Comparison of ENCODE assay signal across 10 mouse cellular contexts in genomic region chr17:23969231-23969630, GRCm38 (mm10). TPM values are rescaled to one million over a fixed set of nuclear protein-coding genes. Genes with fewer than 3 reads are reported as not detected.
DNase-seq lines count a peak whose midpoint lies in the region; ATAC-seq and TF ChIP-seq lines count a peak whose summit lies in the region.
"Had no signal": no experiment of that assay in that cellular context is flagged by ENCODE, and none has a peak within 500 bp of the region (broad histone marks: within the 10 kb centered on the region; RNA-seq: fewer than 3 reads in every experiment).

No protein-coding gene starts in this region.

- 4% methylated on average over 1 of the region's 1 CpGs for WGBS in heart, adult 2 months
- WGBS in heart, embryonic 11.5 days (ENCODE audit: insufficient replicate concordance), result 0% methylated on average over 1 of the region's 1 CpGs
- whole genome bisulfite sequencing in hindbrain, postnatal 0 days, result 0% methylated on average over 1 of the region's 1 CpGs

- no peaks in the 10 kb centered on the region for H3K9me3 ChIP-seq in heart, embryonic 11.5 days (replicated peaks; ENCODE audit: control insufficient read depth, low read length)
- H3K9me3 ChIP-seq in hindbrain, postnatal 0 days (ENCODE audit: low read length), result no peaks in the 10 kb centered on the region
- H3K9me3 ChIP-seq: embryonic facial prominence, embryonic 15.5 days had no signal

- no peaks in the 10 kb centered on the region for H3K4me1 ChIP-seq in heart, adult 2 months (ENCODE audit: control insufficient read depth, insufficient read depth, low read length)
- no peaks in the 10 kb centered on the region for H3K4me1 ChIP-seq in heart, embryonic 11.5 days (ENCODE audit: control insufficient read depth, insufficient read depth, low read length)
- no peaks in the 10 kb centered on the region for H3K4me1 ChIP-seq in hindbrain, postnatal 0 days (ENCODE audit: insufficient read depth, low read length)
- H3K4me1 ChIP-seq in testis, adult 2 months (ENCODE audit: control insufficient read depth, insufficient read depth, low read length), result no peaks in the 10 kb centered on the region; the same call in 1 of the 2 replicates
- H3K4me1 ChIP-seq: embryonic facial prominence, embryonic 15.5 days had no signal

- H3K27ac ChIP-seq in heart, adult 2 months, result no peak overlapping the region
- no peak overlapping the region for H3K27ac ChIP-seq in heart, embryonic 11.5 days (ENCODE audit: low read depth, low read length)
- H3K27ac ChIP-seq in hindbrain, postnatal 0 days, result no peak overlapping the region
- H3K27ac ChIP-seq in testis, adult 2 months (ENCODE audit: control insufficient read depth, insufficient read depth, low read depth, low read length), result no peak overlapping the region
- H3K27ac ChIP-seq: embryonic facial prominence, embryonic 15.5 days had no signal

- no peak overlapping the region for H3K4me2 ChIP-seq in heart, embryonic 11.5 days
- no peak overlapping the region for H3K4me2 ChIP-seq in hindbrain, postnatal 0 days (ENCODE audit: low read depth, low read length)
- H3K4me2 ChIP-seq: embryonic facial prominence, embryonic 15.5 days had no signal

- no peak for TF ChIP-seq POLR2A in heart, adult 2 months (IDR thresholded peaks at IDR 0.05; ENCODE audit: insufficient read depth, low read depth, low read length)
- TF ChIP-seq POLR2A in testis, adult 2 months (IDR thresholded peaks at IDR 0.05; ENCODE audit: control insufficient read depth, low read depth, low read length), result no peak

- ATAC-seq in heart, embryonic 11.5 days (replicated peaks; ENCODE audit: insufficient number of reproducible peaks, low FRiP score, low TSS enrichment), result no peak
- ATAC-seq in hindbrain, postnatal 0 days, result no peak

- no peak overlapping the region for H3K9ac ChIP-seq in heart, adult 2 months (ENCODE audit: low read depth, low read length)
- H3K9ac ChIP-seq in heart, embryonic 11.5 days (ENCODE audit: low read depth, low read length), result no peak overlapping the region
- H3K9ac ChIP-seq in hindbrain, postnatal 0 days (replicated peaks; ENCODE audit: low read length), result no peak overlapping the region
- H3K9ac ChIP-seq: embryonic facial prominence, embryonic 15.5 days had no signal

- peak; percentile 79 for TF ChIP-seq CTCF in heart, adult 2 months (IDR thresholded peaks at IDR 0.05)
- TF ChIP-seq CTCF in hindbrain, postnatal 0 days (IDR thresholded peaks at IDR 0.05; ENCODE audit: low read depth), result peak; percentile 83
- TF ChIP-seq CTCF in testis, adult 2 months (IDR thresholded peaks at IDR 0.05; ENCODE audit: control insufficient read depth, insufficient read depth, insufficient replicate concordance, low read depth, low read length), result peak; percentile 81; the same call in 1 of the 2 replicates

- no peaks in the 10 kb centered on the region for H3K79me2 ChIP-seq in heart, adult 2 months (replicated peaks; ENCODE audit: control insufficient read depth, insufficient read depth, low read length)

- no peak overlapping the region for H3K4me3 ChIP-seq in heart, adult 2 months
- no peak overlapping the region for H3K4me3 ChIP-seq in heart, embryonic 11.5 days (ENCODE audit: low read depth, low read length)
- H3K4me3 ChIP-seq in hindbrain, postnatal 0 days (ENCODE audit: low read length), result no peak overlapping the region
- H3K4me3 ChIP-seq in testis, adult 2 months (ENCODE audit: control insufficient read depth, low read depth, low read length), result no peak overlapping the region
- H3K4me3 ChIP-seq: embryonic facial prominence, embryonic 15.5 days had no signal

- no peaks in the 10 kb centered on the region for H3K36me3 ChIP-seq in heart, adult 2 months (ENCODE audit: control insufficient read depth, insufficient read depth, low read length)
- H3K36me3 ChIP-seq in heart, embryonic 11.5 days (ENCODE audit: control insufficient read depth, insufficient read depth, low read length), result no peaks in the 10 kb centered on the region
- no peaks in the 10 kb centered on the region for H3K36me3 ChIP-seq in hindbrain, postnatal 0 days (ENCODE audit: insufficient read depth, low read length)
- no peaks in the 10 kb centered on the region for H3K36me3 ChIP-seq in testis, adult 2 months (ENCODE audit: control insufficient read depth, insufficient read depth, low read length)
- H3K36me3 ChIP-seq: embryonic facial prominence, embryonic 15.5 days had no signal

- intact Hi-C loops in heart, adult 2 months (cut with DNase I), result no loop called here
- intact Hi-C loops in left cerebral cortex, postnatal 25 days (cut with DNase I), result loop anchor here (5.0 kb wide), 1 partner anchor 43 kb away; no protein-coding TSS in a partner anchor

- no peak for TF ChIP-seq EP300 in heart, adult 2 months (IDR thresholded peaks at IDR 0.05; ENCODE audit: insufficient read depth, low read depth, low read length)

- H3K27me3 ChIP-seq in heart, adult 2 months (ENCODE audit: control insufficient read depth, insufficient read depth, low read length), result no peaks in the 10 kb centered on the region; the same call in 1 of the 2 replicates
- H3K27me3 ChIP-seq in heart, embryonic 11.5 days (ENCODE audit: control insufficient read depth, insufficient read depth, low read length), result no peaks in the 10 kb centered on the region
- H3K27me3 ChIP-seq in hindbrain, postnatal 0 days (ENCODE audit: insufficient read depth, low read length), result no peaks in the 10 kb centered on the region
- H3K27me3 ChIP-seq in testis, adult 2 months (ENCODE audit: control insufficient read depth, insufficient read depth, low read length), result no peaks in the 10 kb centered on the region
- H3K27me3 ChIP-seq: embryonic facial prominence, embryonic 15.5 days had no signal

- peak; percentile 58 to 79 for DNase-seq in heart, adult 2 months
- DNase-seq in T-cell, adult 2 months (ENCODE audit: low spot score), result peak; percentile 61
- DNase-seq in cerebellum, postnatal 36 days, result peak; percentile 76 to 80
- peak; percentile 81 for DNase-seq in hindbrain, postnatal 0 days (ENCODE audit: low spot score)
- peak; percentile 73 to 78 for DNase-seq in left cerebral cortex, postnatal 25 days (ENCODE audit: low spot score in 2 of 2)
- peak; percentile 81 for DNase-seq in naive thymus-derived CD4-positive, alpha-beta T cell, adult 2 months (ENCODE audit: low read depth)

RNA-seq across cellular contexts. Expression of gene Prss30, which starts 11.1 kb away (rescaled TPM):
- not detected for total RNA-seq in heart, adult 2 months (2021)
- polyA plus RNA-seq in heart, adult 2 months (2012; rRNA removed), result 0.12 TPM in 2 replicates
- polyA plus RNA-seq in heart, embryonic 11.5 days (2014; fragmentation: Nextera tagmentation; extraction: Ambion mirVana), result not detected in 2 replicates
- not detected in 2 replicates for total RNA-seq in hindbrain, postnatal 0 days (2014; rRNA removed)
- not detected in 2 replicates for polyA plus RNA-seq in hindbrain, postnatal 0 days (2015; fragmentation: Nextera tagmentation; extraction: Ambion mirVana)
- total RNA-seq in left cerebral cortex, postnatal 25 days (2021), result under 1 TPM; 0.30 to 0.44 TPM
- polyA plus RNA-seq in testis, adult 2 months (2012; rRNA removed), result not detected in 2 replicates
- polyA plus RNA-seq: embryonic facial prominence, embryonic 15.5 days had no signal

RNA-seq across cellular contexts. Expression of gene Sbpl, which starts 14.2 kb away (rescaled TPM):
- total RNA-seq in heart, adult 2 months (2021), result not detected
- not detected in 2 replicates for polyA plus RNA-seq in heart, adult 2 months (2012; rRNA removed)
- not detected in 2 replicates for polyA plus RNA-seq in heart, embryonic 11.5 days (2014; fragmentation: Nextera tagmentation; extraction: Ambion mirVana)
- 1.4 TPM in 1 of 2 replicates, not detected in the other for total RNA-seq in hindbrain, postnatal 0 days (2014; rRNA removed)
- not detected in 2 replicates for polyA plus RNA-seq in hindbrain, postnatal 0 days (2015; fragmentation: Nextera tagmentation; extraction: Ambion mirVana)
- total RNA-seq in left cerebral cortex, postnatal 25 days (2021), result not detected
- not detected in 2 replicates for polyA plus RNA-seq in testis, adult 2 months (2012; rRNA removed)
- polyA plus RNA-seq: embryonic facial prominence, embryonic 15.5 days; neural tube, embryonic 14.5 days had no signal

RNA-seq across cellular contexts. Expression of gene Sbp, which starts 27.8 kb away (rescaled TPM):
- total RNA-seq in heart, adult 2 months (2021), result not detected
- polyA plus RNA-seq in heart, adult 2 months (2012; rRNA removed), result not detected in 2 replicates
- not detected in 2 replicates for polyA plus RNA-seq in heart, embryonic 11.5 days (2014; fragmentation: Nextera tagmentation; extraction: Ambion mirVana)
- not detected in 2 replicates for total RNA-seq in hindbrain, postnatal 0 days (2014; rRNA removed)
- polyA plus RNA-seq in hindbrain, postnatal 0 days (2015; fragmentation: Nextera tagmentation; extraction: Ambion mirVana), result not detected in 2 replicates
- not detected for total RNA-seq in left cerebral cortex, postnatal 25 days (2021)
- polyA plus RNA-seq in testis, adult 2 months (2012; rRNA removed), result not detected in 2 replicates
- polyA plus RNA-seq: embryonic facial prominence, embryonic 15.5 days; neural tube, embryonic 14.5 days had no signal

RNA-seq across cellular contexts. Expression of gene Prss22, which starts 28.7 kb away (rescaled TPM):
- not detected for total RNA-seq in heart, adult 2 months (2021)
- not detected in 2 replicates for polyA plus RNA-seq in heart, adult 2 months (2012; rRNA removed)
- 0.17 TPM in 1 of 2 replicates, not detected in the other for polyA plus RNA-seq in heart, embryonic 11.5 days (2014; fragmentation: Nextera tagmentation; extraction: Ambion mirVana)
- 0.42 TPM in 1 of 2 replicates, not detected in the other for total RNA-seq in hindbrain, postnatal 0 days (2014; rRNA removed)
- not detected in 2 replicates for polyA plus RNA-seq in hindbrain, postnatal 0 days (2015; fragmentation: Nextera tagmentation; extraction: Ambion mirVana)
- total RNA-seq in left cerebral cortex, postnatal 25 days (2021), result 1 to 10 TPM; 1.2 to 1.6 TPM
- not detected in 2 replicates for polyA plus RNA-seq in testis, adult 2 months (2012; rRNA removed)
- polyA plus RNA-seq: neural tube, embryonic 14.5 days had no signal

RNA-seq across cellular contexts. Expression of gene Dcpp3, which starts 52.0 kb away (rescaled TPM):
- total RNA-seq in heart, adult 2 months (2021), result not detected
- polyA plus RNA-seq in heart, adult 2 months (2012; rRNA removed), result not detected in 2 replicates
- not detected in 2 replicates for polyA plus RNA-seq in heart, embryonic 11.5 days (2014; fragmentation: Nextera tagmentation; extraction: Ambion mirVana)
- not detected in 2 replicates for total RNA-seq in hindbrain, postnatal 0 days (2014; rRNA removed)
- polyA plus RNA-seq in hindbrain, postnatal 0 days (2015; fragmentation: Nextera tagmentation; extraction: Ambion mirVana), result not detected in 2 replicates
- total RNA-seq in left cerebral cortex, postnatal 25 days (2021), result not detected
- polyA plus RNA-seq in testis, adult 2 months (2012; rRNA removed), result not detected in 2 replicates
- polyA plus RNA-seq: neural tube, embryonic 14.5 days had no signal
